Mouse (Mus musculus): ENCODE measurements at regions not wholly inside any gene's neighbourhood (a gene's known extent, or its start where the extent isn't known, plus 50 kb on each side); places are given as distances from the start of the nearest gene placed in this dataset.

- DNase-seq (ENCODE audit: low spot score in 2 of 2): no peak
Observed at GRCm38 (mm10) chr6:73401059-73401458, 68.4 kb downstream of the 4931417E11Rik start.

GRCm38 (mm10) chr6:73389301-73389700 lies 80.2 kb downstream of the 4931417E11Rik start:
- DNase-seq (ENCODE audit: low spot score in 2 of 2): peak in 1 of 2 experiments; percentile 32

GRCm38 (mm10) chr6:73386261-73386660 lies 83.2 kb downstream of the 4931417E11Rik start:
- DNase-seq (ENCODE audit: low spot score in 2 of 2): no peak

GRCm38 (mm10) chr6:73379825-73380224 lies 89.6 kb downstream of the 4931417E11Rik start:
- DNase-seq (ENCODE audit: low spot score in 2 of 2): no peak

- peak in 1 of 2 experiments; percentile 20 for DNase-seq (ENCODE audit: low spot score in 2 of 2)
Observed at GRCm38 (mm10) chr6:73377884-73378283, 91.6 kb downstream of the 4931417E11Rik start.

GRCm38 (mm10) chr6:73376291-73376690 lies 93.2 kb downstream of the 4931417E11Rik start:
- DNase-seq (ENCODE audit: low spot score in 2 of 2): no peak

GRCm38 (mm10) chr6:73372901-73373300 lies 96.6 kb downstream of the 4931417E11Rik start:
- DNase-seq (ENCODE audit: low spot score in 2 of 2): no peak

GRCm38 (mm10) chr6:73371866-73372265 lies 97.6 kb downstream of the 4931417E11Rik start:
- no peak for DNase-seq (ENCODE audit: low spot score in 2 of 2)

- DNase-seq (ENCODE audit: low spot score in 2 of 2): no peak
Observed at GRCm38 (mm10) chr6:73370901-73371300, 98.6 kb downstream of the 4931417E11Rik start.

- DNase-seq (ENCODE audit: low spot score in 2 of 2): peak; percentile 26 to 51
Observed at GRCm38 (mm10) chr6:73368836-73369141, 100.7 kb downstream of the 4931417E11Rik start.

GRCm38 (mm10) chr6:73368047-73368835 lies 101.2 kb downstream of the 4931417E11Rik start:
- peak in 1 of 2 experiments; percentile 14 for DNase-seq (ENCODE audit: low spot score in 2 of 2)

GRCm38 (mm10) chr6:73367616-73368015 lies 101.9 kb downstream of the 4931417E11Rik start:
- DNase-seq (ENCODE audit: low spot score in 2 of 2): peak; percentile 58 to 87

- DNase-seq (ENCODE audit: low spot score in 2 of 2): no peak
Observed at GRCm38 (mm10) chr6:73366626-73367025, 102.8 kb downstream of the 4931417E11Rik start.

GRCm38 (mm10) chr6:73365306-73365705 lies 104.2 kb downstream of the 4931417E11Rik start:
- no peak for DNase-seq (ENCODE audit: low spot score in 2 of 2)

- peak in 1 of 2 experiments; percentile 44 for DNase-seq (ENCODE audit: low spot score in 2 of 2)
Observed at GRCm38 (mm10) chr6:73334995-73335394, 86.8 kb downstream of the Suclg1 start.

GRCm38 (mm10) chr6:73329666-73330065 lies 81.5 kb downstream of the Suclg1 start:
- no peak for DNase-seq (ENCODE audit: low spot score in 2 of 2)

Small RNAs in the stretch of these regions (microRNA-seq; reads per million reads assigned to microRNA genes)
- 0 reads per million in 2 experiments for gene Gm24370
